Mouse (Mus musculus): ENCODE measurements around the gene Arhgap19. TPM values are rescaled to one million over a fixed set of nuclear protein-coding genes. Genes with fewer than 3 reads are reported as not detected.

Gene Arhgap19
- 10 to 100 TPM; 14.5 to 15.4 TPM for total RNA-seq (2021)
- long read RNA-seq, experiment 1, full-length matches to known transcripts: 5 of 24 reads
- long read RNA-seq, experiment 1, partial matches to known transcripts: 2 of 24 reads
- long read RNA-seq, experiment 1, other reads (novel, unspliced or antisense): 17 of 24 reads
- long read RNA-seq, experiment 2, full-length matches to known transcripts: 4 of 8 reads
- long read RNA-seq, experiment 2, partial matches to known transcripts: 0 of 8 reads
- long read RNA-seq, experiment 2, other reads (novel, unspliced or antisense): 4 of 8 reads

DNA sequence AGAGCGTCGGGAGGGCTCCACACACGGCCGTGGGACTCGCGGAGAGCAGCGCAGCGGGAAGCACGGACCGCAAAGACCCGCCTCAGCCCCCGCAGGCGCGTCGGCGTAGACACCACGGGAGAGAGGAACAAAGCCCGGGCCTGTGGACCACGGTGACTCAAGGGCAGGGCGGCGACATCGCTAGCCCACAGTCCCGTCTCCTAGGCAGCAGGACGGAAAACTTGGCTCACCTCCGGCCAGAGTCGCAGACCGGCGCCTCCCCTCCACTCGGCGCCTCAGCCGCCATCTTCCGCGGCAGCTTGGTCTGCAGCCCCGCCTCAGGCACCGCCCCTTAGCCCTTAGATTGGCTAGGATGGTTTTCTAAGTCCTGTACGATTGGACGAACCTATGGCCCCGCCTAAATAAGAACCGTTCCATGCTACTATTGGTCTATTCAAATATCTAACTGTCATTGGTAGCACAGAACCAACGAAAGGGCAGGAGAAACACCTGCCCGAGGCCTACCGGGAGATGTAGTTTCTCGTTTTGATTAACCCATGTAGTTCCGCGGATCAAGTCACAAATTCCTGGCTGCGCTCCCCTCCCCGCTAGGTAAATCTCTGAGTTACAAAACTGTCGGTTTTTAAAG, at the start of gene Arhgap19:
Arhgap19 (minus strand) TSS at position 306 of the 628 bp plus-strand sequence.
- DNase-seq (ENCODE audit: low spot score in 2 of 2): peak; percentile 69 to 87

DNA sequence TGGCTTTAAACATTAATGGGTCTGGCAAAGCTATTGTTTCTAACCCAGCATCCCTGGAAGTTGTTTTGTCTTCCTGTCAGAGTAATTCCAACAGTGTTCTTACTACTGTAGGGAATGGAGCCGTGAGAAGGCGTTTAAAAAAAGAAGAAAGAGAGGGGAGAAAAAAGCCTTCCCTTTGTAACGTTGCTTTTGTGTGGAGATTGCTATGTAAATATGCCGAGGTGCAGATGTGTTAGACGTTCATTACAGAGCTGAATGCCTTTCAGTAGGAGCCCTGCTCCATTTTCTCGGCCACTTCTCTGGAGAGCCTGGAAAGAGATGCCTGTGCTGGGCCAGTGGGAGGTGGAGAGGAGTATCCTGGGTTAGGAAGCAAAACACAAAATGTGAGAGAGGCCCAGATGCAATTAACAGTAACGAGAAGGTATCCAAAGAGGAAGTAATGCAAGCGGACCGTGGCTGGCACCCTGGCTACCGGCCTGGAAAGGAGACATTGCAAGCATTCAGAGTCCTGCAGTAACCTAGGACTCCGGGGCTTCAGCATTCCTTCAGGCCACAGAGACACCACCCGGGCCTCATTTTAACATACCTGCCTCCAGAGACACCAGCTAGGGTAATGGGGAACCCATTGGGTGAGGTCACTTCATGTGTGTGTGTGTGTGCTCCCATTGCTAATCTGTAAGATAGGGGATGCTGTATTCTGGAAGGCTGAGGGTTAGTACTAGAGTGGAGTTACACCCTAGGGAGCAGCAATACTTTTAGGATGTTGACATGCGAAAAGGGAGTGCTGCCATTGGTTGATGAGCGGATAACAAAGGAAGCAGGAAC, 49.1 kb upstream of the Arhgap19 start:
- DNase-seq (ENCODE audit: low spot score in 2 of 2): no peak

DNA sequence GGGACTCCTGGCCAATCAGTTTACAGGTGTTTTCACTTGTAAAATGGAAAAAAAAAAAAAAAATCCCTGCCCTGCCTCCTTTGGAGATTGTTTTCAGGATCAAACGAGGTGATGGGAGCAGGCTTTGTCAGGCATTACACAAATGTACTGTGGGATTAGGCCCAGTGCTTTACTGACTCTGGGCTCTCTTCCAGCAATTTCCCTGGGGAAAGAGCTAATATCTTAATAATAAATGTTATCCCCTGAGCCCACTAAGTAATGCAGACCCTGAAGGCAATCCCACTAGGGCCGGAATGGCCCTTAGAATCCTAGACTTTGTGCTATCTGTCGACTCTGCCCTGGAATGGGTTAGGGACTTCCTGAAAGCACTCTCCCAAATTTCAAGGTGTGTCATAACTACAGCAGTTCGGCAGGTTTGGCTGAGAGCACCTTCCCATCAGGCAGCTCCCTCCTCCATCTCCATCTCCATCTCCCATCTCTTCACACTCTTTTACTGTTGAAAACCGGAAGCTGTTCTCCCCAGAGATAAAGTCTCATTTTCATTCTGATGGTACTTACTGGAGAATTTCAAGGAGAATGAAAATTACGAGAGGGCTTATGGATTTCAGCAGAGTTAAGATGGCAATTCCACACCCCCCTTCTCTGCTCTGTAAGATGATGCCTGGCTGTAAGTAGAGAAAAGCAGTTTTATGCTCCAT, 48.3 kb upstream of the Arhgap19 start:
- no peak for DNase-seq (ENCODE audit: low spot score in 2 of 2)

- DNase-seq (ENCODE audit: low spot score in 2 of 2): peak; percentile 75 to 88
These were observed 46.4 kb upstream of the Arhgap19 start, which contains the start of gene Frat2 for GRCm38 (mm10) chr19:41847992-41848851. Gene Frat2 (minus strand): TSS chr19:41848132.

GRCm38 (mm10) chr19:41847614-41847991, 45.8 kb upstream of the Arhgap19 start:
- peak in 1 of 2 experiments; percentile 32 for DNase-seq (ENCODE audit: low spot score in 2 of 2)

DNA sequence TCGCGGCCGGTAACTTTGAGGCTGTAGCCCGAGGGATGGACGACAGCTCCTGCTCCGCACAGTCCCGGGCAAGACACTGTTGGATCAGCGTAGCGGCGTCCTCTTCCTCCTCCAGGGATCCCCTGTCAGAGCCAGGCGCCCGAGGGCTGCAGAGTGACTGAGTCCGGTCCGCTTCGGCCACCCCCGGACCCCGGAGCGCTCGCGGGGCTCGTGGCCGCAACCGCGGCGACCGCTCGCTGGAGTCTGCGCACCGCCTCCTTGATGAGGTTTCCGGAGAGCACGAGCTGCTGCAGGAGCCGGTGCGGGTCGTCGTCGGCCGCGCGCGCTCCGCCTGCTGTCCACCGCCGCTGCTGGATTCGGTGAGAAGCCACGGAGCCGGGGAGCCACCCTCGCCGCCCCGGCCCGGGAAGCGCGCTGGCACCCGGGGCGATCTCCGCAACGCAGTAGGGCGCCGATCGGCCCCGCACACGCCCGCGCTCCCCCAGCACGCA, 45.3 kb upstream of the Arhgap19 start:
- peak; percentile 23 to 54 for DNase-seq (ENCODE audit: low spot score in 2 of 2)

- DNase-seq (ENCODE audit: low spot score in 2 of 2): no peak
These were observed 44.7 kb upstream of the Arhgap19 start for GRCm38 (mm10) chr19:41846366-41847090.

GRCm38 (mm10) chr19:41844345-41844744, 42.5 kb upstream of the Arhgap19 start:
- DNase-seq (ENCODE audit: low spot score in 2 of 2): no peak

GRCm38 (mm10) chr19:41842706-41843105, 40.9 kb upstream of the Arhgap19 start:
- no peak for DNase-seq (ENCODE audit: low spot score in 2 of 2)

DNA sequence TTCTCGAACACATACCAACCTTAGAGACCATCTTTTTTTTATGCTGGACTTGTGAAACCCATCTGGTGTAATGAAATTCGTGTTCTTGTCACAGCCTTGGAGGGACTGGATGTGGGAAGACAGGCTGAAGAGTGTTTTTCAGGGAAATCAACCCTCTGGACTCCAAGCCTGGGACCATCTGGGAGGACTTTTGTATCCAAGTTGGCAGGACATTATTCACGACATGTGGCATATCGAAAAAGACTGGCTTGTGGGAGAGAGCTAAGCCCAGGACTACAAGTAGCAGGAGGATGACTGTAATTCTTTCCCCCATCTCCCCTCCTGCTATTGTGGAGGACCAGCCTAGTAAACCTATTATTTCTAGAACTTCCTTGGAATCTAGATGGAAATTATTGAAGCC, 40.3 kb upstream of the Arhgap19 start:
- no peak for DNase-seq (ENCODE audit: low spot score in 2 of 2)

DNA sequence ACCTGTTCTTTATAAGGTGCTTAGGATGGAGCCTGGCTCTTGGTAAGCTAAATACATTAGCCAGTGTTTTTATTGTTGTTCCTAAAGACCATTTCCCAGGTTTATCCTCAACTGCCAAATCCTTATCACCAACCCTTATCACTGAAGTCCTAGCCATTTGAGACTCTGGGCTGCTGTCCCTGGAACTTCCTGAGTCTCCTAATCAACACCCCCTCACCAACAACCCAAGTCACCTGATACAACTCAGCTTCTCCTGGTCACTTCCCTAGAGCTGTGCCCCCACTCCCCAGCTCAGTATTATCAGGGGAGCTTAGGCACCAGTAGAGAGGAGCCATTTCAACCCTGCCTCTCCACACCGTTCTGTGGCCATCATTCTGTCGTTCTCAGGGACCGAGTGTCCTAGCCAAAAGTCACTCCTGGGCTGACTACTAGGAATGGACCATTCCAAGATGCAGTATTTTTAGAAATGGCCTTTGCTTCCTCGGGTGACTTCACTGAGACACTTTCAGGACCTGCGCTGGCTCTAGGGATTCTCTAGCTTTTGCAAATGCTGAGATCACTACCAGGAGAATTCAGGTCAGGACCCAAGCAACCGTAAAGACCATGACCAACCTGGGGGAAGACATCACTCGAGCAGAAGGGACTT, 39.4 kb upstream of the Arhgap19 start:
- no peak for DNase-seq (ENCODE audit: low spot score in 2 of 2)

DNA sequence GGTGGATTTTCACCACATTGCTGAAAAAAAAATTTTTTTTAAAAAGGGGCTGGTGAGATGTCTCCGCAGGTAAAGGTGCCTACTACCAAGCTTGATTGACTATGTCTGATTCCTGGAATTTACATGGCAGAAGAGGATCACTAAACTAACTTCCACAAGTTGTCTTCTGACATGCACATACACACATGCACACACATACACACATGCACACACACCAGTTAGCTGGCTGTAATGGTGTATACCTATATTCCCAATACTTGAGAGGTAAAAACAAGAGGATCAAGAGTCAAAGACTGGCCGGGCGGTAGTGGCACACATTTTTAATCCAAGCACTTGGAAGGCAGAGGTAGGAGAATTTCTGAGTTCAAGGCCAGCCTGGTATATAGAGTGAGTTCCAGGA, 37.8 kb upstream of the Arhgap19 start:
- no peak for DNase-seq (ENCODE audit: low spot score in 2 of 2)

- DNase-seq (ENCODE audit: low spot score in 2 of 2): no peak
These were observed 37.0 kb upstream of the Arhgap19 start for GRCm38 (mm10) chr19:41838808-41839207.

DNA sequence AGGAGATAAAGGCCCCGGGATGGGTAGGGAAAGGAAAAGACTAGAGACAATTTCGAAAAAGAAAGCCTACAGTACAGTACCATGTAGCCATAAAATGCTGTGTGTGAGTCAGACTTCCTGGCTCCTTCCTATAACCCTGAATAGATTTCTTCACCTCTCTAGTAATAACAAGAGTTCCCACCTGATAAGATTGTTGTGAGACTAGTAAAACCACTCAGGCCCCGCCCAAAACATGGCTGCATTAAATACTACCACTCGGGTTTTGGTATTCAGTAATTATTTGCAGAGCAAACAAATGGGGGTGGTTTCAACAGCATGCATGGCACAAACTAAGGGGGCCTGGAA, 36.0 kb upstream of the Arhgap19 start:
- no peak for DNase-seq (ENCODE audit: low spot score in 2 of 2)

DNA sequence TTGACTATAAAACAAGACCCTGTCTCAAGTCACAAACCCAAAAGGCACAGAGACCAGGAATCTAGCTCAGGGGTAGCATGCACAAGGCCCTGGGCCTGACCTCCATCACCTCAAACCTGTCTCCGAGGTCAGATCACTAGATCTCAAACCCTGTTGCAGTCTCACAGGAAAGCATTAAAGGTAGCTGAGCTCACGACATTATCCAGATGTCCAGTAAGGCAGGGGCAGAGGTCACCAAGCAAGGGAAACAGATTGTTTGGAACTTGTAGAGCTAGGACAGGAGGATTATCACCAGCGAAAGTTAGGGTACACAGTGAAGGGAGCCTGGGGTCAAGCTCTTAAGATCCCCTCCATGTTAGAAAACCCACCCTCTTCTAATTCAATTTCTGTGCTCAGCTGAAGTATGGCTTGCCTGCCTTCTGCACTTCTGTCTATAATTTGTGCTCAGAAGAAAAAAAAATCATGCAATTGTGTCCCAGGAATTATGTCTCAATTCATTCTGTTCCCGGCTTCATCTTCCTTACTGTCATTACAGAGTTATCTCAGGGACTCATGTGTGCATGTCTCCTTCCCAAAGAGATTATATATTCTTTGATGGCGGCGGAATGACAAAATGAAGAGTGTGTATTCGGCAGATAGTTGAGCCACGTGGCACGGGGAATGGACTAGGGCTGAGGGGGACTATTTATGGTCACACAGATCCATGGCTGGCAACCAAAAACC, 35.5 kb upstream of the Arhgap19 start:
- DNase-seq (ENCODE audit: low spot score in 2 of 2): no peak

GRCm38 (mm10) chr19:41836719-41837118, 34.9 kb upstream of the Arhgap19 start:
- DNase-seq (ENCODE audit: low spot score in 2 of 2): no peak

DNA sequence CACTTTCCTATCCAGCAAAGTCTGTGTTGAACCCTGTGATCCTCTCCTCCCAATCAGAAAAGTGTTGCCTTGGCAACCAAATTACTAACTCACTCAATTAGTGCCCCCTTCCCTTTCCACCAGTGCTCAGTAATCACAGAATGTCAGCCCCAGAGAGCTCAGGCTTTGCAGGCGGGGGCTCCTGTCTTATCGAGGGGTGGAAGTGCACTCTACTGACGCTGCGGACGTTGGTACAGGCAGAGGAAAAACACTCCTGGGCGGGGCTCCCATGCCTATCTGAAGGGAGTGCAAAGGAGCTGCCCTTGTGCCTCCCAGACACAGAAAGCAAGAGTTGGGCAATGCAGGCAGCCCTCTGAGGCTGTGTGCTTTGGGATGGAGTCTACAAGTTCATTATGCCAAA, 34.0 kb upstream of the Arhgap19 start:
- DNase-seq (ENCODE audit: low spot score in 2 of 2): no peak

- DNase-seq (ENCODE audit: low spot score in 2 of 2): no peak
These were observed 33.6 kb upstream of the Arhgap19 start for GRCm38 (mm10) chr19:41835407-41835806.

Measured in gastrocnemius, postnatal 4 days (tissue).